Mouse (Mus musculus) heart, adult 2 months (tissue): ENCODE measurements around the gene Nxt2.
"Not testable (repeated sequence)": the region's sequence is repeated elsewhere in the genome, so short reads cannot be mapped to it uniquely, and the experiment has no call there.

Source experiments
- CTCF ChIP-seq: fragments of 200-600 bp; IDR thresholded peaks from 2 replicates; pipeline ENCODE4 v1.8.1; 2022; ENCODE audit warnings: antibody characterized with exemption, mild to moderate bottlenecking, moderate library complexity
- EP300 ChIP-seq: fragments of 200-500 bp; IDR thresholded peaks from 2 replicates; pipeline ENCODE4 v1.6.1; 2011; ENCODE audit warnings: low read depth, low read length, control low read depth; ENCODE audit not compliant: insufficient read depth
- POLR2A ChIP-seq: fragments of 200-500 bp; IDR thresholded peaks from 2 replicates; pipeline ENCODE4 v1.6.1; 2011; ENCODE audit warnings: mild to moderate bottlenecking, low read depth, low read length, control low read depth; ENCODE audit not compliant: insufficient read depth

DNA sequence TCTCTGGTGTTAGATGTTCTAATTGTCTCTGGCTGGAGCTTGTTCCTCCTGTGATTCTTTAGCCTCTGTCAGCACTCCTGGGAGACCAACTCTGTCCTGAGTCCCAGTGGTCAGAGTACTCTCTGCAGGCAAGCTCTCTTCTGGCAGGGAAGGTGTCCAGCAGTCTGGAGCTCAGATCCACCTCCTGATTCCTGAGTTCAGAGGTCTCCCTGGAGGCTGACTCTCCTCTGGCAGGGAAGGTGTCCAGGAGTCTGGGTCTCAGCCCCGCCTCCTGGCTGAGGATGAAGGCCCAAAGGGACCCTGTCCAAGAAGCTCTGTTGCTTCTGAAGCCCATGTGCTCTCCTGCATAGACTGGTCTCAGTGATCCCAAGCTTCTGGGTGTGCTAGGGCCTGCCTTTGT, 9.6 kb downstream of the Nxt2 start:
- TF ChIP-seq CTCF, POLR2A, EP300: not testable (repeated sequence)
